Mouse (Mus musculus) mature B cell (primary cell): ENCODE measurements around the gene Fgfr2.

Source experiments
- in situ Hi-C: fragments of 300-500 bp; cut with MboI; formaldehyde crosslinking; loops from 2 replicates; pipeline ENCODE4 v1.14.3; 2019

The Fgfr2 gene

DNA sequence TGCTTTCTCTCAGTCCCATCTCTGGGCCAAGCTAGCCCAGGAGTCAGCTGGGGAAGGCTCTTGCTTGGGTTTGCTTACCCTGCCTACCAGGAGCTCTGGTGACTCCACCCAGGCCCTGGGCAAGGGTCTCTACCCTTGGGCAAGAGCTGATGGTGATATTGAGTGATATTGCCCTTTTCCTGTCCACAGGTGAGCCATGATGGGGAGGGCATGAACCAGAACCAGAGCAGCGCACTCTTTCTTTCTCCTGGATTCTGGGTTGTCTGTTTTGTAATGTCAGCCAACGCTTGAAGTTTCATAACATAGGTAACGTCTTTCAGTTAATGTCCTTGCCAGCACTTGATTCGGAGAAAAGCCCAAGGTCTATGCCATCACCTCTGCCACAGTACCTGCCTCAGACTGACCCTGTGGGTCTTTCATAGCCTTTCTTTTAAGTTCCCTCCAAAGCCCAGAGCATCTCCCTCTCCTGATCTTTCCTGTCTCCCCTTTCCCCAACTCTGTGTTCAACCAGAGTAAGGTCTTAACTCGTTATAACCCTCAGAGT lies 506.1 kb downstream of the Fgfr2 start:
- in situ Hi-C loops, result no loop called here

DNA sequence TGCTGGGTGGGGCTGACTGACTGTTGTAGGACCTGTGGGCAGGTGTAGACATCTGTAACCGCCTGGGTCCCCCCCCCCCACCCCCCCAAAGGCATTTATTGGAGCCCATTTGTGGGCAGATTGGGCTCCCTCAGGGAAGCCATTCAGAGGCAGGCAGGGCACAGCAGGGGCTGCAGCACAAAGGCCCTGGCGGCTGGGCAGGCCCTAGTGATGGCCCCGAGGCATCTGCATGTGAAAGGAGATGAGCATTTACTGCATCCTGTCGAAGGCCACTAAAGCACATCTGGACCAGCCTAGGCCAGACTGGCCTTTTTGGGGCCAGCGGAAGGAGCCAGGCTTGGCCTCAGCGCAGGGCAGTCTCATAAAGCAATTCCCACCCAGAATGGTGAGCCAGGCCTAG lies 506.8 kb downstream of the Fgfr2 start:
- in situ Hi-C loops, result no loop called here

DNA sequence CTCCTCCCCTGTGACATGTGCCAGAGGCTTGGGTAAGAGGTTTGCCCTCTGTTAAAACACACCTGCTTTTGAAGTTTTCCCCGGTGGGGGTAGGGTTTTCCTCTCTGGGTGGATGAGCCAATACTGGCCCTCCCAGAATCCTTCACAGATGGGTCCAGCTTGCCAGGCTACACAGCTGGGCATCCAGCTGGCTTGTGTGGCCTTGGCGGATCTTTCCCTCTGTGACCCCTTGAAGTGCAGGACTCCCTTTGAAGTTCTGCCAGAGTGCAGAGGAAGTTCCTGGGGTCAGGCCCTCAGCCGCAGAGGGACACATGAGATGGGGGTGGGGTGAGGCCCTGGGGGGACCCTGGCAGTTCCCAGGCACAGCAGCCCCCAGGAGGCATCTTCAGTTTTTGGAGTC lies 507.8 kb downstream of the Fgfr2 start:
- in situ Hi-C loops, result no loop called here

DNA sequence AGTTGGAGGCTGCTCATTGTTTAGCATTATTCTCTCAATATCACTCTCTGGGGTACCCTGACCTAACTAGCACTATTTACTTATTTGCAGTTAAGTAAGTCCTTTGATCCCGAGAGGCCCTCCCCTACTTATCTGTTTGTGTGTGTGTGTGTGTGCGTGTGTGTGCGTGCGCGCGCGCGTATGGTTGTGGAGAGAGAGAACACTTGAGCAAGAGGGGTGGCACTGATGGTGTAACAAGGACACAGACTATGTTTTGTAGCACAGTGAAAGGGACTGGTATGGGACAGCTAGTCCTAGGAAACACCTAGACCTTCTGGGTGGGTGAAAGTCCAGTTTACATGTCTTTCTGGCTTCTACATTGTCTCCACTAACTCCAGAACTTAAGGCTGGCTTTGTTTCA lies 511.6 kb downstream of the Fgfr2 start:
- in situ Hi-C loops, result no loop called here

DNA sequence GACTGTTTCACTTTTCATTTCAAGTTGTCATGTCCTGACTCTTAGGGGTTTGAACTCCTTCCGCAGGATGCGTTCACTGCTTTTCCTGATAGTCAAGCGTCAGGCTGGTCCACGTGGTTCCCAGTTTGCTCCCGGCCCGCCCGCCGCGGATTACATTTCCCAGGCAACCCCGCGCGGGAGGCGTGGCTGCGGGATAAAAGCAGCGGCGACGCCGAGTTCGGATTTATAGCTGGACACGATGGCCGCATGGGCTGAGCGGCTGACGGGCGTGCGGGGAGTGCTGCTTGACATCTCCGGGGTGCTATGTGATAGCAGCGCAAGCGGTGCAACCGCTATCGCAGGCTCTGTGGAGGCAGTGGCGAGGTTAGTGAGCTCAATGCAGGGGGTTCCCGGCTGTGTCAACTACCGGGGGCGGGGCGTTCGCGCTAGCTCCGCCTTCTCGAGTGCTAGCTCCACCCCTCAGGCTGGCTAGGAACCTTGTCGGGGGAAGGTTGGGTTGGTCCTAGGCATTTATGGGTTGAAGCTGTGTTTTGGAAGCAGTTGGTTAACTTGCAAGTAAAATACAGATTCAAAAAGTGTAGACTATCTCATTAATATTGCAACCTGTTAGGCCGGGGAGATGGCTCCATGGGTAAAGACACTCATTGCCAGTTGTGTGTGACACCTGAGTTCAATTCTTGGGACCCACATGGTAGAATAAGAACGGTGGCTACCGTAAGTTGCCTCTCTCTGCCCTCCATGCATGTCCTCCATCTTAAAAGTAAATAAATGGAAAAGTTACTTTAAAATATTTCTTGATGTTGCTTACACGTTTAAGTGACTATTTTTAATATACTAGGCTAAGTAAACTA lies 512.5 kb downstream of the Fgfr2 start, which contains the start of gene Lhpp:
Gene Lhpp, plus strand, starts transcription at position 171 of the 851 bp plus-strand sequence.
- in situ Hi-C loops, result no loop called here

DNA sequence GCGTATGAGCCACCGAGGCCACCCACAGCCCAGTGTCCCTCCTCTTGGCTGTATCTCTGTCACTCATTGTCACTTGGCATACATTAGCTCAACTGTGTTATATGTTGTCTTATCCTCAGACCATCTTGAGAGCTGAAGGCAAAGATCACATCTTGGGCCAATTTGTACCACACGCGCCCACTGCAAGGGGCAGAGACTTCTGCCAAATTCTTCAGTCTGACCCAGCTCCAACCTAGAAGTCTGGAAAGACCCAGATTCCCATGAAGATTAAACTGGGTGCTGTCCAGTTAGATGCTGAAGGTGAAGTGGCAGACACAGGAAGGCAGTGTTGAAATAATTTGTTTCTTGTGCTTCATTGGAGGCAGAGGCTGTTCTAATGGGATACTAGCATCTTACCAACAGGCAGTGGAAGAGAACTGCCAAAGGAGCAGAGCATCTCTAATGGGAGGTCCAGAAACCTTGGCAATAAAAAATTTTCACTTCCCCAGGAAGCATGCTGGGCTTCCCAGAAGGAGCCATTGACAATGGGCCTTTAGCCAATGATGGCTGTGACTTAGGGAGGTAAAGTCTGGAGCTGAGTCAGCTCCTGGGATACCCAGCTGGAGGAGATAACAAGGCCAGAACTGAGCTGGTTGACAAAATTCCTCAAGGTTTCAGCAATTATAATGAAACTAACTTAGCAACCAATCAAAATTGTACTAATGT lies 514.7 kb downstream of the Fgfr2 start:
- in situ Hi-C loops, result no loop called here

DNA sequence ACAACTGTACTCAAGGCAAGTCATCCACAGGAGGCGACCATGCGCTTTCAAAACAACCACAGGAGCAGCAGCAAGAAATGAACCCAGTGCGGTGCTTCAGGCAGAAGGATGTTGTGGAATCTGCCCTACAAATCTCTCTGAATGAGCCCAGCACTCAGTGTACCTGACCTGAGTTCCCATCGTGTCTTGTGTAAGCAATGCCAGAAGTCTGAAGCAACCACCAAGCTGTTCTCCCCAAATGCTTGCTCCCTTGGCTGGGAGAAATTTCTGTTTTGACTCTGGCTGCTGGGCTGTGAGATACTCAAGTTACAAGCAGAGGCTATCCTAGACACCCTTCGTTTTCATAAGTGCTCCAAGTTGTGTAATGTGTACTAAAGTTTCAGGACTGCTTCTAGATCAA lies 517.5 kb downstream of the Fgfr2 start:
- in situ Hi-C loops, result no loop called here

DNA sequence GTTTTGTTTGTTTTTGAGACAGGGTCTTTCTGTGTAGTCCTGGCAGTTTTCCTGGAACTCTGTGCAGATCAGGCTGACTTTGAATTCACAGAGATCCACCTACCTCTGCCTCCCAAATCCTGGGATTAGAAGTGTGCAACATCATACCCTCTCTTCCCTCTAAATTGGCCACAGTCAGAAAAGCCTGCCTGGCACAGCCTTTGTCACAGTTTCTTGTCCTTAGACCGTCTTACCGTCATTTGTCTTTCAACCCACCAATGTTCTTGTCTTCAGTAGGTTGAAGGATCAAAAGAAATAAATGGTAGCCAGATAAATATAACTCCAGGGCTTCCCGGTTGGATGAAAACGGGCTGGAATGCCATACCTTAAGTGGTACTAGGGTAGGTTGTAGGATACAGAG lies 518.4 kb downstream of the Fgfr2 start:
- in situ Hi-C loops, result no loop called here

DNA sequence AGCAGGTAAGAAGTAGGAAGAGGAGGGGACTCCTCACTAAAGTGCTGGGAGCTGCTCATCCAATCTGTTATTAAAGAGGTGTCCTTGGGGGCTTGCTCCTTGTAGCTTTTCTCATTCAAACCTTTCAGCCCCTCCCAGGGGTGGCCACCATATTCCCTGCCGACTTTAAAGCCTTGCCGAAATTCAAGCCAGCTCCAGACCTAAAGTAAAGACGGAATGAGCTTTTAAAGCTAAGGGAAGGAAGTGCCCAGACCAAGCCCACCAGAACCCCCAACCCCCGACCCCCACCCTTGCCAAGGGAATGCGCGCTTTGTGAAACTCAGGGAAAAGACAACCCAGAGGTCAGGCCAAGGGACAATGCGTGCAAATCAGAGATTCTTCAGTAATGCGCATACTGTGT lies 522.2 kb downstream of the Fgfr2 start:
- in situ Hi-C loops, result no loop called here

DNA sequence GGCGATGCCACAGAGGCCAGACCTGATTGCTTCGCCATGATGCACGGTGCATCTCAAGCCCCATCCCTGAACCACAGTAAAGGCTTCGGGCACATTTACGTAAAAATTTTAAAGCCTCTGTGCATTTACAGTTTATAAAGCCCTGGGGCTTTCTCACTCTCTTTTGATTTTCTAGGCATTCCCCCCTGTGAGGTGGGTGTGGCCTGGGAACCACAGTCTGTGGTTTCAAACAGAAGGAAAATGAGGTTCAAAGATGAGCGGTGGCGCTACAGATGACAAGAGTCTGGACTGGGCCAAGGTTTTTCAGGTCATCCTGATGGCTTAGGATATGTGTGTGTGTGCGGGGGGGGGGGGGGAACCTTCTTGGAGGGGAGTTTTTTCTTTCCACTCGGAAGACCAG lies 523.1 kb downstream of the Fgfr2 start:
- in situ Hi-C loops, result no loop called here

DNA sequence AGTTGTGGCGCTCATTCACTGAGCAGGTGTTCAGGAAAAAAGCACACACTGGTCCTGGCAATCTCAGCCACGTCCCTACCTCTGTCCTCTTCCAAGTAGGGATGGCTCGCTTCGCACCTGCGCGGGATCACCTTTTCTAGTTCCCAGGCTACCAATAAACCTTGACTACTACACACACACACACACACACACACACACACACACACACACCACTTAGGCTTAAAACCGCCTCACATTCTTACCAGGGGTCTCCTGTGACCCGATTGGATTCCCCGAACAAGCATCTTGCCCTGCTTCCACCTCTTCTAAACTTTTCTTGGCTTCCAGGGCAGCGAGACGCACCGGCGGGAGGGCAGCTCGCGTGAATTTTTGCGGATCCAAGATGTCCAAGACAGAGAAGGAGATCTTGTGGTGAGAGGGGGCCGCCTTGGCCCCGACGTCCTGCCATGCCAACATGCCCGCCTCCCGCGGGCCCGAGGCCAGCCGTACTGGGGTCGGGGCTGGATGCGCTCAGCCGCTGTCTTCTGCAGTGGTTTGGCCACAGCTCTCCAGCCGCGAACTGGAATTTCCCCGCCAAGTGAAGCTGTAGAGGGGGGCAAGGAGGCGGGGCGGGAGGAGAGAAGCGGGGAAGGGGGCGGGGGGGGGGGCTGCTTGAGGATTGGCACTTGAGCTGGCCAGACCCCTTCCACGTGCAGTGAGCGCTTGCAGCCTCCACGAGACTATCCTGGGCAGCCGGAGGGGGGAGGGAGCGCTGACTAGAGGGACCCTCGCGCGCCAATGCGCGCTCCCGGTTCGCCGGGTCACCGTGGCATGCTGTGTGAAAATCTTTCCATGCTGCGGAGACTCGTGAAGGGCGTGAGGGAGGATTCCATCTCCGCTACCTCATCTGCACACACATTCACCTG lies 523.8 kb downstream of the Fgfr2 start, which contains the start of gene Nkx1-2:
Gene Nkx1-2, minus strand, starts transcription at position 567 of the 905 bp plus-strand sequence.
- in situ Hi-C loops, result no loop called here

DNA sequence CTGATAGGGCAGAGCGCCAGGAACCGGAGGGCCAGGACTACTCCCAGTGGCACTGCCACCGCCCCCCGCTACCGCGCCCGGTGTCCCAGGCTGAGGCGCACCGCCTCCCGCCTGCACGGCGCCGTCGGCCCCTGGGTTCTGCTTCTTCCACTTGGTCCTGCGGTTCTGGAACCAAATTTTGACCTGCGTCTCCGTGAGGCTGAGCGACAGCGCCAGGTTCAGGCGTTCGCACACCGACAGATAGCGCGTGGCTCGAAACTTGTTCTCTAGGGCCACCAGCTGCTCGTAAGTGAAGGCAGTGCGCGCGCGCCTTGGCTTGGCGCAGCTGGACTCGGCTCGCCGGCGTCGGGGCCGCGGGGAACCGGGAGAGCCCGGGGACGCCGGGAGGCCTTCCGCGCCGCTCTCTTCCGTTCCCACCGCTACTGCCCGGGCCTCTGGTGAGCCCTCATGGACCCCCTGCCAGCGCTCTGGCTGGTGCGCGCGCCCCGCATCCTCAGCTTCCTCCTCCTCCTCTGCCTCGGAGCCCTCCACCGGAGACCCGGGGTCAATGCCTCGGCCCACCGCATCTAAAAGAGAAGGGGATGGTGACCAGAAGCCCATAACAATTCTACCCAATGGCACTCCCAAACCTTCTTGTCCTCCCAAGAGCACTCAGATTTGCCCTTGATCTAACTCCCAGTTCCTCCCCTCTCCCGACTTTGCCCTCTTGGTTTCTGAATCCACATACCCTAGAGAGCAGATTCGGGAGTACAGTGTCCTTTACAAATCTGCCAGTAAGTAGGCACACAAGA lies 525.7 kb downstream of the Fgfr2 start:
- in situ Hi-C loops, result no loop called here

DNA sequence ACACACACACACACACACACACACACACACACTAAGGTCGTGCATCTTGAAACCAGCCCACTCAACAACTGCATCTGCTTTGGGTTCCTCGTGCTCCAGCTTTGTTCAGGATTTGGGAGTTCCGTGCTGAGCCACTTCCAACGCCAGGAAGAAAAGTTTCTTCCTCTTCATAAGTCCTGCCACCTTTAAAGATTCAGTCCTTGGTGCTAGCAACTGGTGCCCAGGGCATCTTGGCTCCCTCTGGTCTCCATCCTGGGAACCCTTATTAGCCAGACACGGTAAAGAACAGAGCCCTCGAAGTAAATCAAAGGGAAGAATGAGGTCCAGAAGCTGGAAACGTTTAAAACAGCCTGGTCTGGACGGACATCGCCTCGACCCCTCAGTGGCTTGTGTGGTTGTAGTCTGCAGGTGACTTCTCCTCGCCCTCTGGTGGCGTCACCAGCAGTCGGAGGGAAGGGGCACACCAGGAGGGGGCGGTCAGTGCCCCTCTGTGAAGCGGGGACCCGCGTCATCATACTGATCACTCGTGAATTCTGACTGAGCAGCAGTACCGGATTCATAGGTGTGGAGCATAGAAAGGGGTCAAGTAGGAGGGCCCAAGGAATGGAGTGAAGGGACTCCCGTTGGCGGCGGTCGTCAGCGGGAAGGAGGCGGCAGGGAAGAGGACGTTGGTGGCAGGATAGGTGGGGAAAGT lies 526.4 kb downstream of the Fgfr2 start:
- in situ Hi-C loops, result no loop called here

DNA sequence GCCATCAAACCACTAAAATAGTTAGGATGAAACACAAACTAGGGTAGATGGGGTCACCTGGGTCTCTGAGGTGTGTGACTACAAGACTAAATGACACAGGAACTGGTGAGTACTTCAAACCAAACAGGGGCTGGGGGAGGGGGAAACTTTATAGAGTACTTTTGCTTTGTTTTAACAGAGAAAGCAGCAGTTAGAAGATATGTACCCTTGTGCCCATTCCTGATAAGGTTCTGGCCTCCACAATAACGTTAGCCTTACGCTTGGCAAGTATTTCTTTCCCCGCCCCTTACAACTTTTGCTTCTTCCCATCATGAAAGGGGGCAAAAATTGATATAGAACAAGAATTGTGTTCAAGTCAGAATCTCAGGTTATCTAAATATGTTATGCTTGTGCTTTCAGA lies 527.4 kb downstream of the Fgfr2 start:
- in situ Hi-C loops, result no loop called here

DNA sequence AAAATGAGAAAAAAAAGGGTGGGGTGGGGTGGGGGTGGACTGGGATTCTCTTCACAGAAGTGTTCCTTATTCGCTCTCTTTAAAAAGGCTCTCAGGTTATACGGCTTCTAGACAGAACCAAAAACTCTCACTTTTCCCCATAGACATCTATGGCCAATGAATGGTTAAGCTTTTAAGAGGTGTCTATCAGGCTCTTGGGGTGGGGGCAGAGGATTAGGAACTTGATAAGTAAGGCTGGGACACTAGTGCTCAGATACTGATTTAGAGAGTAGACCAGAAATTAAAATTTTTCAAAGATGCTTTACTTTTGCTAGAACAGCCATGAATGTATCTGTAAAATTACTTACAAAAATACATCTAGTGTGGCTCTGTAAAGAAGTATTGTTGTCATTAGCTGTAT lies 528.8 kb downstream of the Fgfr2 start:
- in situ Hi-C loops, result no loop called here

DNA sequence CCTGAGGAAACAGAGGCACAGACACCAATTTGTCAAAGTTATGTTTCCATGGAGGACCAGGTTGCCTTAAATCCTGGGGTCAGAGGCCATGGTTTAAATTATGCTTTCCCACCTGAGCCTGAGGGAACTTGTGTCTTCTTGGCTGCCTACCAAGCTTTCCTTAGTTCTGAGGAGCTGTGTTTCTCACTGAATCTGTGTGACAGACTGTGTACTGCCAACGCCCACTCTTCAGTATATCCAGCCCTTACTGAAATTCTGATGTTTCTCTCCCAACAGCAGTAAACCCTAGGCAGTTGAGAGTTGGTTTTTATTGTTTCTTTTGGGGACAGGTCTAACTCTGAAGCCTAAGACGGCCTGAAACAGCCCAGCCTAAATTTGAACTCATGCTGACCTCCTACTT lies 529.4 kb downstream of the Fgfr2 start:
- in situ Hi-C loops, result no loop called here

DNA sequence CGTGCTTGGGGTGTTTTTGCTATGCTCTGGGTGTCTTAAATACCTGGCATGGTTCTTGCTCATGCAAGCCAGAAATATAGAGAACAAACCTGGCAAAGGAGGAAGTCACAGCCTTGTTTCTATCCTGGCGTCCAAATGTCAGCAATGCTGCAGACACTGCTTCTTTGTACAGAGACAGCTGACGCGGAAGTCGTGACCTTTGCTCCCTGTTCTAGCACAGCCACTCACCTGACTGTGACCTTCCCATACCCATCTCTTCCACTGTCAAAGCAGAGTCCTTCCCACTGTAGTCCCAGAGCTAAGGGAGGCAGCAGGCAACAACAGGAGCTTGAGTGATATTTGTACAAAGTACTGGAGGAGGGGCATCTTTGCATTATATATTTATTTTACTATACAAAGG lies 533.5 kb downstream of the Fgfr2 start:
- in situ Hi-C loops, result no loop called here

DNA sequence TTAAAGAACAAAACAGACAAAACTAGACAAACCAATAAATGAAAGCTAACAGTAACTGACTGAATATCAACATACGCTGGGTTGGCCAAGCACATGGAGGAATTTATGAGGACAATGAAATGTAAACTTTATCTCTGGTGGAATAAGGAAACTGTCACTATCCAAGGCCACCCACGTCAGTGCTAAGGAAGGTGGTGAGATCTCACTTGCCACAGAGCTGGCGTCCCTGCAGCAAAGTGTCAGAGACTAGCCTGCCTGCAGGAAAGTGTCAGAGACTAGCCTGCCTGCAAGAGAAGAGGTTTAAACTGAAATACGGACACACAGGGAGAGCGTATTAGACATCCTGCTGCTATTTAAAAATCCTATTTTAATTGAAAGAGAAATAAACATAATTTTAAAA lies 536.0 kb downstream of the Fgfr2 start:
- in situ Hi-C loops, result no loop called here

DNA sequence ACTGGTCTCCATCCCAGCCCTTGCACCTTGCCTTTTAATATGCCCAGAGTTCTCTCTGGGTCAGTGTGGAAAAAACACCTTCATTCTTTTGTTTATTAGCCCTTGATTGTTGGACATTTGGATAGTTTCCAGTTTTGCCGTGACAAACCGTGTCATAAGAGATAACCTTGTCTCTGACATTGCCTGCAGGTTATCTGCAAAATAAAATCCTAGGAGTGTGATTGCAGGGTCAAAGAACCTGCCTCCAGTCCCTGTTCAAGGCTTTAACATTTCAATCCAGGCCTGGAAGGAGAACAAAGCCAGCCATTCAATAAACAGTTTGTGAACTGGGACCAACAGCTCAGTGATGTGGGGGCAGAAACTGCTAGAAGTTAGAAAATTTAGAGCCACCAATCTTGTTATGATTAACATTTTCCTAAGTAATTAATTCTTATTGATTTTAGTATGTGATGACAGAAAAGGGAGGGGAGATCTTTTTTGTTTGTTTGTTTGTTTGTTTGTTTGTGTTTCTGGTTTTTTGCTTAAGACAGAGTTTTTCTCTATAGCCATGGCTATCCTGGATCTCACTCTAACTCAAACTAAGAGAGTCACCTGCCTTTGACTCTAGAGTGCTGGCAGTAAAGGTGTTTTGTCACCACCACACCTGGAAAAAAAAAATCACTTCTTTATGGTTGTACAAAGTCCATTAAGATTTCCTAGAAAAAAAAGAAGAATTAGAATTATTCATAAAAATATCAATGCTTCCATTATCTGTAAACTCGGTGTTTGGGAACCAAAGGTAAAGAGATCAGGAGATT lies 537.3 kb downstream of the Fgfr2 start:
- in situ Hi-C loops, result no loop called here

DNA sequence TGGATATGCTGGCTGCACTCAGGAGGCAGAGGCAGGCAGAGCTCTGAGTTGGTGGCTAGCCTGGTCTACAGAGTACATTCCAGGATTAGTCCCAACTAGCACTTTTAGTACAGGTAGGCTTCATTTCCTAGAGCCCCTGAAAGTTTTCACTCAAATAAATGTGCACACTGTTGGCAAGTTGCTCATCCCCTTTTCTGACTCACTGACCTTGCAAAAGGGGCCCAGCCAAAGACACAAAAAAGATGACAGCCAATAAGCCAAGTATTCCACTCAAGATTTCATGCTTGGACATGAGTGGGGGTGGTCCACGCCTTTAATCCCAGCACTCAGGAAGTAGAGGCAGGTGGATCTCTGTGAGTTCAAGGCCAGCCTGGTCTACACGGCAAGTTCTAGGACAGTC lies 541.7 kb downstream of the Fgfr2 start:
- in situ Hi-C loops, result no loop called here
